Comparison of ENCODE assay signal across 9 mouse cellular contexts in the genomic region with DNA sequence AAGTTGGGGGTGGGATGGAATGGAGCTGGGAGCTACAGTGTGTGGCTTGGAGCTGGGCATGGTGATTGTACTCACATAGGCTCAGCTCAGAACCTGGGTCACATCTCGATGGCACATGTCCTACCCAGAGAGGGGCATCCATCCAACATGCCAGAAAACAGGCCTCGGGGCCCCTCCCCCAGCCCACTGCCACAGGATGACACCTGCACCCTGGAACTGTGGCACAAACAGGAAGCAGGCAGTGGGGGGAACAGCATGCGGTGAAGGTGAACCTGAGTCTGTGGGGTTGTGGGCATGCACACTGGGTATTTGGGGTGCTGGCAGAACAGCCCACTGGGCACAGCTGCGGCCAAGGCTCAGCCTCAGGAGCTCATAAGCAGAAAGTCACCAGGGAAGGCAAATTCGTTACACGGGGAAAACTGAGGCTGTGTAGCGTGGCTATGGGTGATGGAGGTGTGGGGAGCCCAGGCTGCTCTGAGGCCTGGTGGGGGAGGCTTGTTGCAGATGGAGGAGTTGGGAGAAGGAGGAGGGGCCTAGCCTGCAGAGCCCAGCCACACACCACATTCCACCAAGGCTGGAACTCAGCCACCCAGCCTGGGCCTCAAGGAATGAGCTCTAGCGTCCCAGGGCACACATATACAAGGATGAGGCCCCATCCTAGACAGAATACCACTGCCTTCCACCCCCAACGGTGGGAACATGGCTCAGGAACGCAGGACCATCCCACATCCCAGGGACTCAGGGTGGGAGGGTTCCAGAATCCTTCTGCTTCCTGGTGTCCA. TPM values are rescaled to one million over a fixed set of nuclear protein-coding genes. Genes with fewer than 3 reads are reported as not detected.
DNase-seq lines count a peak whose midpoint lies in the region; ATAC-seq and TF ChIP-seq lines count a peak whose summit lies in the region.
"Had no signal": no experiment of that assay in that cellular context is flagged by ENCODE, and none has a peak within 500 bp of the region (broad histone marks: within the 10 kb centered on the region; RNA-seq: fewer than 3 reads in every experiment).

No protein-coding gene starts in this region.

- peak; percentile 79 for ATAC-seq in inflammation-experienced regulatory T-cells, adult 6 months
- ATAC-seq in megakaryocyte progenitor cell, adult 5-6 weeks (replicated peaks; ENCODE audit: poor library complexity): no peak; the same call in 1 of the 2 replicates

- intact Hi-C loops in left cerebral cortex, postnatal 36 days (cut with DNase I): no loop called here

- peak; percentile 31 for DNase-seq in kidney, adult 2 months
- DNase-seq in kidney, adult 8-10 months: no peak
- DNase-seq in lung, postnatal 10 days: peak; percentile 83
- DNase-seq in urinary bladder, adult 2 months (ENCODE audit: low spot score): no peak
- DNase-seq in left cerebral cortex, postnatal 36 days (ENCODE audit: low spot score in 2 of 2): no peak

- H3K4me1 ChIP-seq in kidney, adult 2 months (ENCODE audit: control insufficient read depth, insufficient read depth, low read length): no peaks in the 10 kb centered on the region
- peaks cover 6% of the 10 kb centered on the region; the same call in 1 of the 2 replicates for H3K4me1 ChIP-seq in bone marrow, adult 2 months (ENCODE audit: control insufficient read depth, insufficient read depth, low read length)

- H3K36me3 ChIP-seq in kidney, adult 2 months (ENCODE audit: control insufficient read depth, insufficient read depth, low read length): no peaks in the 10 kb centered on the region; the same call in 1 of the 2 replicates

- peak overlapping the region; percentile 52 for H3K27ac ChIP-seq in kidney, adult 2 months (ENCODE audit: insufficient read depth, low read depth, low read length)
- peak overlapping the region; percentile 69 for H3K27ac ChIP-seq in bone marrow, adult 2 months (ENCODE audit: control insufficient read depth, insufficient read depth, low read depth, low read length, poor library complexity)

- no peak for TF ChIP-seq POLR2A in kidney, adult 2 months (IDR thresholded peaks at IDR 0.05; ENCODE audit: low read depth, low read length)
- TF ChIP-seq POLR2A in bone marrow, adult 2 months (IDR thresholded peaks at IDR 0.05; ENCODE audit: borderline replicate concordance, control insufficient read depth, low read depth, low read length): 0 out of 2 replicates have a peak, but pooled peaks have one; percentile 19

- 47% methylated on average over 10 of the region's 10 CpGs for WGBS in kidney, adult 2 months
- 23% methylated on average over 10 of the region's 10 CpGs for whole genome bisulfite sequencing in bone marrow, adult 2 months

- no peaks in the 10 kb centered on the region for H3K27me3 ChIP-seq in kidney, adult 2 months (replicated peaks; ENCODE audit: control insufficient read depth, insufficient read depth, low read length)

- H3K4me3 ChIP-seq in kidney, adult 2 months (ENCODE audit: insufficient read depth, low read depth, low read length): peak overlapping the region; percentile 39
- H3K4me3 ChIP-seq in bone marrow, adult 2 months (replicated peaks; ENCODE audit: control insufficient read depth, low read depth, low read length): peak overlapping the region; percentile 37
- H3K4me3 ChIP-seq: midbrain, embryonic 12.5 days had no signal

- TF ChIP-seq CTCF in kidney, adult 2 months (conservative IDR thresholded peaks at IDR 0.05; ENCODE audit: insufficient read depth, insufficient read length, low read depth, low read length): no peak
- no peak for TF ChIP-seq CTCF in bone marrow, adult 2 months (IDR thresholded peaks at IDR 0.05; ENCODE audit: control insufficient read depth, insufficient read depth, low read length)

RNA-seq across cellular contexts. Expression of a gene that starts 0.9 kb away (rescaled TPM):
- 16.6 and 21.7 TPM in 2 replicates for polyA plus RNA-seq in kidney, adult 2 months (2012; rRNA removed)
- polyA plus RNA-seq in bone marrow, adult 2 months (2011; ENCODE audit: insufficient read depth, insufficient read length, low replicate concordance, missing spikeins): 3.3 and 7.9 TPM in 2 replicates
- polyA plus RNA-seq in inflammation-experienced regulatory T-cells, adult 6 months (2017; shearing (Covaris generic)): 10 to 100 TPM in 2 of 3 experiments, 1 to 10 TPM in 1; 10.0 to 21.7 (median 17.0) TPM
- total RNA-seq in megakaryocyte progenitor cell, adult 5-6 weeks (2015): 0.20 and 0.47 TPM in 2 replicates
- 0.47 TPM in 1 of 2 replicates, not detected in the other for total RNA-seq in megakaryocyte progenitor cell, adult 5-6 weeks (2017)
- polyA plus RNA-seq in urinary bladder, adult 2 months (2012; rRNA removed): 9.3 and 11.6 TPM in 2 replicates
- total RNA-seq in left cerebral cortex, postnatal 36 days (2021): under 1 TPM; 0.45 to 0.99 TPM

RNA-seq across cellular contexts. Expression of a gene that starts 8.5 kb away (rescaled TPM):
- 23.7 and 24.5 TPM in 2 replicates for polyA plus RNA-seq in kidney, adult 2 months (2012; rRNA removed)
- 24.0 and 36.6 TPM in 2 replicates for polyA plus RNA-seq in bone marrow, adult 2 months (2011; ENCODE audit: insufficient read depth, insufficient read length, low replicate concordance, missing spikeins)
- polyA plus RNA-seq in inflammation-experienced regulatory T-cells, adult 6 months (2017; shearing (Covaris generic)): 1 to 10 TPM; 2.9 to 6.5 (median 4.1) TPM
- 7.1 and 7.6 TPM in 2 replicates for total RNA-seq in megakaryocyte progenitor cell, adult 5-6 weeks (2015)
- 30.8 and 32.7 TPM in 2 replicates for total RNA-seq in megakaryocyte progenitor cell, adult 5-6 weeks (2017)
- 27.7 and 29.5 TPM in 2 replicates for polyA plus RNA-seq in urinary bladder, adult 2 months (2012; rRNA removed)
- total RNA-seq in left cerebral cortex, postnatal 36 days (2021): 10 to 100 TPM; 29.7 to 31.7 TPM

RNA-seq across cellular contexts. Expression of a gene that starts 13.7 kb away (rescaled TPM):
- polyA plus RNA-seq in kidney, adult 2 months (2012; rRNA removed): 1.4 and 1.5 TPM in 2 replicates
- not detected in 2 replicates for polyA plus RNA-seq in bone marrow, adult 2 months (2011; ENCODE audit: insufficient read depth, insufficient read length, low replicate concordance, missing spikeins)
- under 1 TPM in 1 of 3 experiments, not detected in 2; 0.12 TPM for polyA plus RNA-seq in inflammation-experienced regulatory T-cells, adult 6 months (2017; shearing (Covaris generic))
- total RNA-seq in megakaryocyte progenitor cell, adult 5-6 weeks (2015): 0.32 TPM in 1 of 2 replicates, not detected in the other
- total RNA-seq in megakaryocyte progenitor cell, adult 5-6 weeks (2017): 0.17 TPM in 1 of 2 replicates, not detected in the other
- 3.2 and 6.5 TPM in 2 replicates for polyA plus RNA-seq in urinary bladder, adult 2 months (2012; rRNA removed)
- total RNA-seq in left cerebral cortex, postnatal 36 days (2021): 1 to 10 TPM; 1.4 to 1.8 TPM
- polyA plus RNA-seq: midbrain, embryonic 12.5 days had no signal

RNA-seq across cellular contexts. Expression of a gene that starts 20.9 kb away (rescaled TPM):
- polyA plus RNA-seq in kidney, adult 2 months (2012; rRNA removed): 66.4 and 82.1 TPM in 2 replicates
- 56.9 and 60.7 TPM in 2 replicates for polyA plus RNA-seq in bone marrow, adult 2 months (2011; ENCODE audit: insufficient read depth, insufficient read length, low replicate concordance, missing spikeins)
- 10 to 100 TPM; 17.1 to 20.4 (median 17.8) TPM for polyA plus RNA-seq in inflammation-experienced regulatory T-cells, adult 6 months (2017; shearing (Covaris generic))
- 24.5 and 29.0 TPM in 2 replicates for total RNA-seq in megakaryocyte progenitor cell, adult 5-6 weeks (2015)
- total RNA-seq in megakaryocyte progenitor cell, adult 5-6 weeks (2017): 22.2 and 32.3 TPM in 2 replicates
- 82.9 and 91.7 TPM in 2 replicates for polyA plus RNA-seq in urinary bladder, adult 2 months (2012; rRNA removed)
- total RNA-seq in left cerebral cortex, postnatal 36 days (2021): 10 to 100 TPM; 27.0 to 35.5 TPM

RNA-seq across cellular contexts. Expression of a gene that starts 27.9 kb away (rescaled TPM):
- polyA plus RNA-seq in kidney, adult 2 months (2012; rRNA removed): 23.4 and 28.1 TPM in 2 replicates
- 11.0 and 14.3 TPM in 2 replicates for polyA plus RNA-seq in bone marrow, adult 2 months (2011; ENCODE audit: insufficient read depth, insufficient read length, low replicate concordance, missing spikeins)
- polyA plus RNA-seq in inflammation-experienced regulatory T-cells, adult 6 months (2017; shearing (Covaris generic)): 1 to 10 TPM; 1.6 to 2.1 (median 1.9) TPM
- total RNA-seq in megakaryocyte progenitor cell, adult 5-6 weeks (2015): 6.7 and 7.0 TPM in 2 replicates
- 12.1 and 12.6 TPM in 2 replicates for total RNA-seq in megakaryocyte progenitor cell, adult 5-6 weeks (2017)
- 12.1 and 12.4 TPM in 2 replicates for polyA plus RNA-seq in urinary bladder, adult 2 months (2012; rRNA removed)
- 10 to 100 TPM; 39.6 to 40.9 TPM for total RNA-seq in left cerebral cortex, postnatal 36 days (2021)

Comparison
In these comparisons a context has a peak if more than half of its experiments do, and no peak if none do; other contexts are left out.
1. DNase-seq: peak in kidney, adult 2 months (single experiment) and lung, postnatal 10 days (single experiment); none in kidney, adult 8-10 months (0 of 2), urinary bladder, adult 2 months (single experiment) and left cerebral cortex, postnatal 36 days (0 of 2).